Mouse (Mus musculus): ENCODE measurements at regions not wholly inside any gene's neighbourhood (a gene's known extent, or its start where the extent isn't known, plus 50 kb on each side); places are given as distances from the start of the nearest gene placed in this dataset.

GRCm38 (mm10) chr10:39316533-39316932 is 52.1 kb upstream of the Fyn start:
- no peak for ATAC-seq (ENCODE audit: extremely low read depth, insufficient number of reproducible peaks, low FRiP score, poor library complexity, severe bottlenecking)

- ATAC-seq (ENCODE audit: extremely low read depth, insufficient number of reproducible peaks, low FRiP score, poor library complexity, severe bottlenecking): no peak
These were observed 53.1 kb upstream of the Fyn start for GRCm38 (mm10) chr10:39315434-39316174.

- no peak for ATAC-seq (ENCODE audit: extremely low read depth, insufficient number of reproducible peaks, low FRiP score, poor library complexity, severe bottlenecking)
These were observed 57.2 kb upstream of the Fyn start for GRCm38 (mm10) chr10:39311501-39311900.

- ATAC-seq (ENCODE audit: extremely low read depth, insufficient number of reproducible peaks, low FRiP score, poor library complexity, severe bottlenecking): no peak
These were observed 60.1 kb upstream of the Fyn start for GRCm38 (mm10) chr10:39308535-39308934.

GRCm38 (mm10) chr10:39292703-39293496 is 75.8 kb upstream of the Fyn start:
- 0 out of 2 replicates have a peak, but pooled peaks have one; percentile 16 for ATAC-seq (ENCODE audit: extremely low read depth, insufficient number of reproducible peaks, low FRiP score, poor library complexity, severe bottlenecking)

- no peak for ATAC-seq (ENCODE audit: extremely low read depth, insufficient number of reproducible peaks, low FRiP score, poor library complexity, severe bottlenecking)
These were observed 76.9 kb upstream of the Fyn start for GRCm38 (mm10) chr10:39291747-39292198.

- ATAC-seq (ENCODE audit: extremely low read depth, insufficient number of reproducible peaks, low FRiP score, poor library complexity, severe bottlenecking): no peak
These were observed 77.4 kb upstream of the Fyn start for GRCm38 (mm10) chr10:39291134-39291746.

- ATAC-seq (ENCODE audit: extremely low read depth, insufficient number of reproducible peaks, low FRiP score, poor library complexity, severe bottlenecking): no peak
These were observed 78.4 kb upstream of the Fyn start for GRCm38 (mm10) chr10:39290245-39290644.

- peak; percentile 71 for ATAC-seq (ENCODE audit: extremely low read depth, insufficient number of reproducible peaks, low FRiP score, poor library complexity, severe bottlenecking)
These were observed 88.2 kb upstream of the Fyn start for GRCm38 (mm10) chr10:39280366-39281000.

GRCm38 (mm10) chr10:39274202-39274601 is 94.5 kb upstream of the Fyn start:
- no peak for ATAC-seq (ENCODE audit: extremely low read depth, insufficient number of reproducible peaks, low FRiP score, poor library complexity, severe bottlenecking)

- no peak for ATAC-seq (ENCODE audit: extremely low read depth, insufficient number of reproducible peaks, low FRiP score, poor library complexity, severe bottlenecking)
These were observed 95.2 kb upstream of the Fyn start for GRCm38 (mm10) chr10:39273426-39273825.

- no peak for ATAC-seq (ENCODE audit: extremely low read depth, insufficient number of reproducible peaks, low FRiP score, poor library complexity, severe bottlenecking)
These were observed 96.2 kb upstream of the Fyn start for GRCm38 (mm10) chr10:39272387-39272949.

- ATAC-seq (ENCODE audit: extremely low read depth, insufficient number of reproducible peaks, low FRiP score, poor library complexity, severe bottlenecking): no peak
These were observed 98.2 kb upstream of the Fyn start for GRCm38 (mm10) chr10:39270406-39270805.

GRCm38 (mm10) chr10:39267236-39267635 is 101.4 kb upstream of the Fyn start:
- ATAC-seq (ENCODE audit: extremely low read depth, insufficient number of reproducible peaks, low FRiP score, poor library complexity, severe bottlenecking): no peak

- ATAC-seq (ENCODE audit: extremely low read depth, insufficient number of reproducible peaks, low FRiP score, poor library complexity, severe bottlenecking): peak; percentile 55; the same call in 1 of the 2 replicates
These were observed 102.2 kb upstream of the Fyn start for GRCm38 (mm10) chr10:39266482-39266881.

GRCm38 (mm10) chr10:39262466-39262865 is 98.9 kb upstream of the Ccn6 start:
- no peak for ATAC-seq (ENCODE audit: extremely low read depth, insufficient number of reproducible peaks, low FRiP score, poor library complexity, severe bottlenecking)

- ATAC-seq (ENCODE audit: extremely low read depth, insufficient number of reproducible peaks, low FRiP score, poor library complexity, severe bottlenecking): no peak
These were observed 97.9 kb upstream of the Ccn6 start for GRCm38 (mm10) chr10:39261174-39262145.

GRCm38 (mm10) chr10:39260061-39260460 is 96.5 kb upstream of the Ccn6 start:
- no peak for ATAC-seq (ENCODE audit: extremely low read depth, insufficient number of reproducible peaks, low FRiP score, poor library complexity, severe bottlenecking)

Data from neutrophil, adult 5-6 weeks (primary cell).